13 mouse cellular contexts compared by ENCODE assay signal in genomic region chr11:117941848-117942247, GRCm38 (mm10). TPM values are rescaled to one million over a fixed set of nuclear protein-coding genes. Genes with fewer than 3 reads are reported as not detected.
DNase-seq lines count a peak whose midpoint lies in the region; ATAC-seq and TF ChIP-seq lines count a peak whose summit lies in the region.
"Had no signal": no experiment of that assay in that cellular context is flagged by ENCODE, and none has a peak within 500 bp of the region (broad histone marks: within the 10 kb centered on the region; RNA-seq: fewer than 3 reads in every experiment).

No protein-coding gene starts in this region.

- peak; percentile 32 for DNase-seq in heart, postnatal 4 days
- DNase-seq in heart, adult 2 months, result no peak
- peak; percentile 67 for DNase-seq in midbrain, postnatal 0 days (ENCODE audit: low spot score)
- DNase-seq in Muller cell, postnatal 12 days (ENCODE audit: inconsistent ontology term), result peak; percentile 95
- DNase-seq in yolk sac, embryonic 10.5 days (ENCODE audit: low spot score), result no peak
- DNase-seq in layer of hippocampus, postnatal 14 days (ENCODE audit: low spot score in 2 of 2), result no peak
- DNase-seq: kidney, postnatal 4 days had no signal

- peaks cover 9% of the 10 kb centered on the region for H3K4me1 ChIP-seq in heart, adult 2 months (ENCODE audit: control insufficient read depth, insufficient read depth, low read length)
- peaks cover 6% of the 10 kb centered on the region; the same call in 1 of the 2 replicates for H3K4me1 ChIP-seq in midbrain, postnatal 0 days (ENCODE audit: insufficient read depth, low read length)
- peaks cover 14% of the 10 kb centered on the region for H3K4me1 ChIP-seq in midbrain, embryonic 16.5 days (ENCODE audit: control insufficient read depth, insufficient read depth, low read length)

- no peak for TF ChIP-seq EP300 in heart, adult 2 months (IDR thresholded peaks at IDR 0.05; ENCODE audit: insufficient read depth, low read depth, low read length)

- H3K27ac ChIP-seq in heart, adult 2 months, result no peak overlapping the region
- no peak overlapping the region for H3K27ac ChIP-seq in midbrain, postnatal 0 days (ENCODE audit: low read depth, low read length)
- no peak overlapping the region for H3K27ac ChIP-seq in midbrain, embryonic 16.5 days (ENCODE audit: low read length)
- H3K27ac ChIP-seq: heart, embryonic 15.5 days; liver, embryonic 14.5 days; midbrain, embryonic 12.5 days had no signal

- ATAC-seq in midbrain, postnatal 0 days (ENCODE audit: low FRiP score), result no peak
- ATAC-seq in midbrain, embryonic 16.5 days, result no peak
- 0 out of 2 replicates have a peak, but pooled peaks have one; percentile 18 for ATAC-seq in monocyte, adult 5-6 weeks (replicated peaks; ENCODE audit: insufficient number of reproducible peaks, low FRiP score, low TSS enrichment, poor library complexity, severe bottlenecking)
- ATAC-seq: inflammation-experienced regulatory T-cells, adult 6 months had no signal

- H3K79me2 ChIP-seq in heart, adult 2 months (replicated peaks; ENCODE audit: control insufficient read depth, insufficient read depth, low read length), result no peaks in the 10 kb centered on the region

- 59% methylated on average over 4 of the region's 4 CpGs for WGBS in heart, adult 2 months
- 20% methylated on average over 4 of the region's 4 CpGs for WGBS in midbrain, postnatal 0 days
- 18% methylated on average over 4 of the region's 4 CpGs for WGBS in midbrain, embryonic 16.5 days

- H3K36me3 ChIP-seq in heart, adult 2 months (ENCODE audit: control insufficient read depth, insufficient read depth, low read length), result no peaks in the 10 kb centered on the region
- no peaks in the 10 kb centered on the region for H3K36me3 ChIP-seq in midbrain, postnatal 0 days (ENCODE audit: insufficient read depth, low read length)
- H3K36me3 ChIP-seq in midbrain, embryonic 16.5 days (ENCODE audit: control insufficient read depth, insufficient read depth, low read length), result no peaks in the 10 kb centered on the region
- H3K36me3 ChIP-seq: heart, embryonic 15.5 days; midbrain, embryonic 12.5 days had no signal

- no peaks in the 10 kb centered on the region for H3K27me3 ChIP-seq in heart, adult 2 months (ENCODE audit: control insufficient read depth, insufficient read depth, low read length)
- no peaks in the 10 kb centered on the region for H3K27me3 ChIP-seq in midbrain, postnatal 0 days (ENCODE audit: insufficient read depth, low read length)
- H3K27me3 ChIP-seq in midbrain, embryonic 16.5 days (ENCODE audit: control insufficient read depth, insufficient read depth, low read depth, low read length), result no peaks in the 10 kb centered on the region
- H3K27me3 ChIP-seq: heart, embryonic 15.5 days had no signal

- TF ChIP-seq CTCF in heart, adult 2 months (IDR thresholded peaks at IDR 0.05), result no peak
- no peak for TF ChIP-seq CTCF in midbrain, postnatal 0 days (IDR thresholded peaks at IDR 0.05)

- TF ChIP-seq POLR2A in heart, adult 2 months (IDR thresholded peaks at IDR 0.05; ENCODE audit: insufficient read depth, low read depth, low read length), result no peak

- H3K4me3 ChIP-seq in heart, adult 2 months, result no peak overlapping the region
- no peak overlapping the region for H3K4me3 ChIP-seq in midbrain, postnatal 0 days (ENCODE audit: low read depth, low read length)
- no peak overlapping the region for H3K4me3 ChIP-seq in midbrain, embryonic 16.5 days (ENCODE audit: low read depth, low read length)
- H3K4me3 ChIP-seq: heart, embryonic 15.5 days; midbrain, embryonic 12.5 days had no signal

- H3K4me2 ChIP-seq in midbrain, postnatal 0 days (ENCODE audit: low read depth, low read length, poor library complexity, severe bottlenecking), result no peak overlapping the region
- H3K4me2 ChIP-seq in midbrain, embryonic 16.5 days (ENCODE audit: low read length), result no peak overlapping the region
- H3K4me2 ChIP-seq: heart, embryonic 15.5 days; midbrain, embryonic 12.5 days had no signal

- H3K9me3 ChIP-seq in midbrain, postnatal 0 days (ENCODE audit: low read length), result no peaks in the 10 kb centered on the region
- no peaks in the 10 kb centered on the region for H3K9me3 ChIP-seq in midbrain, embryonic 16.5 days (replicated peaks; ENCODE audit: control insufficient read depth, low read length, poor library complexity, severe bottlenecking)
- H3K9me3 ChIP-seq: heart, embryonic 15.5 days; midbrain, embryonic 12.5 days had no signal

- intact Hi-C loops in heart, adult 2 months (cut with DNase I), result no loop called here

- no peak overlapping the region for H3K9ac ChIP-seq in heart, adult 2 months (ENCODE audit: low read depth, low read length)
- no peak overlapping the region for H3K9ac ChIP-seq in midbrain, postnatal 0 days (replicated peaks; ENCODE audit: low read length, poor library complexity, severe bottlenecking)
- no peak overlapping the region for H3K9ac ChIP-seq in midbrain, embryonic 16.5 days (ENCODE audit: low read depth, low read length)
- H3K9ac ChIP-seq: heart, embryonic 15.5 days; liver, embryonic 14.5 days; midbrain, embryonic 12.5 days had no signal

RNA-seq across cellular contexts. Expression of gene Socs3, which starts 28.0 kb away (rescaled TPM):
- total RNA-seq in heart, postnatal 4 days (2021), result 1 to 10 TPM; 5.5 TPM
- 1 to 10 TPM; 2.8 to 4.5 TPM for total RNA-seq in heart, adult 2 months (2021)
- 3.7 and 4.4 TPM in 2 replicates for polyA plus RNA-seq in heart, adult 2 months (2012; rRNA removed)
- 7.3 and 8.5 TPM in 2 replicates for total RNA-seq in midbrain, postnatal 0 days (2014; rRNA removed)
- 4.4 and 4.9 TPM in 2 replicates for polyA plus RNA-seq in midbrain, postnatal 0 days (2015; fragmentation: Nextera tagmentation; extraction: Ambion mirVana)
- polyA plus RNA-seq in midbrain, embryonic 16.5 days (2015; fragmentation: Nextera tagmentation; extraction: Ambion mirVana), result 5.9 and 7.2 TPM in 2 replicates
- 67.9 to 84.4 TPM (median 70.9 TPM) in 3 replicates for total RNA-seq in monocyte, adult 5-6 weeks (2017)
- 1 to 10 TPM; 2.1 to 3.2 TPM for total RNA-seq in layer of hippocampus, postnatal 14 days (2021)

RNA-seq across cellular contexts. Expression of gene Pgs1, which starts 44.2 kb away (rescaled TPM):
- total RNA-seq in heart, postnatal 4 days (2021), result 10 to 100 TPM; 25.0 to 26.2 TPM
- 10 to 100 TPM; 17.9 to 18.1 TPM for total RNA-seq in heart, adult 2 months (2021)
- 21.8 and 26.5 TPM in 2 replicates for polyA plus RNA-seq in heart, adult 2 months (2012; rRNA removed)
- 62.0 and 72.2 TPM in 2 replicates for total RNA-seq in midbrain, postnatal 0 days (2014; rRNA removed)
- polyA plus RNA-seq in midbrain, postnatal 0 days (2015; fragmentation: Nextera tagmentation; extraction: Ambion mirVana), result 55.0 and 61.8 TPM in 2 replicates
- polyA plus RNA-seq in midbrain, embryonic 16.5 days (2015; fragmentation: Nextera tagmentation; extraction: Ambion mirVana), result 61.2 and 62.1 TPM in 2 replicates
- 20.4 to 31.7 TPM (median 30.1 TPM) in 3 replicates for total RNA-seq in monocyte, adult 5-6 weeks (2017)
- 10 to 100 TPM; 65.4 to 66.9 TPM for total RNA-seq in layer of hippocampus, postnatal 14 days (2021)

Comparison
In these comparisons a context has a peak if more than half of its experiments do, and no peak if none do; other contexts are left out.
1. DNase-seq: peak in heart, postnatal 4 days (single experiment), midbrain, postnatal 0 days (single experiment) and Muller cell, postnatal 12 days (single experiment); none in heart, adult 2 months (0 of 2), yolk sac, embryonic 10.5 days (single experiment) and layer of hippocampus, postnatal 14 days (0 of 2).